Mouse (Mus musculus): ENCODE measurements around the gene Stra8. TPM values are rescaled to one million over a fixed set of nuclear protein-coding genes. Genes with fewer than 3 reads are reported as not detected.

Gene Stra8
- total RNA-seq, 2 experiments from 2014 or later: not detected

GRCm38 (mm10) chr6:34901911-34902444 is 18.0 kb upstream of the Stra8 start:
- no peak for ATAC-seq (replicated peaks; ENCODE audit: low FRiP score, poor library complexity, severe bottlenecking)

GRCm38 (mm10) chr6:34902578-34902977 is 17.4 kb upstream of the Stra8 start:
- ATAC-seq (replicated peaks; ENCODE audit: low FRiP score, poor library complexity, severe bottlenecking): no peak

- no peak for ATAC-seq (replicated peaks; ENCODE audit: low FRiP score, poor library complexity, severe bottlenecking)
Measured at GRCm38 (mm10) chr6:34903441-34903840, 16.5 kb upstream of the Stra8 start.

GRCm38 (mm10) chr6:34903851-34904250 is 16.1 kb upstream of the Stra8 start:
- no peak for ATAC-seq (replicated peaks; ENCODE audit: low FRiP score, poor library complexity, severe bottlenecking)

GRCm38 (mm10) chr6:34904361-34904760 is 15.6 kb upstream of the Stra8 start:
- ATAC-seq (replicated peaks; ENCODE audit: low FRiP score, poor library complexity, severe bottlenecking): no peak

GRCm38 (mm10) chr6:34906125-34906524 is 13.8 kb upstream of the Stra8 start:
- ATAC-seq (replicated peaks; ENCODE audit: low FRiP score, poor library complexity, severe bottlenecking): no peak

GRCm38 (mm10) chr6:34906661-34907060 is 13.3 kb upstream of the Stra8 start:
- ATAC-seq (replicated peaks; ENCODE audit: low FRiP score, poor library complexity, severe bottlenecking): no peak

GRCm38 (mm10) chr6:34907121-34907614 is 12.8 kb upstream of the Stra8 start:
- ATAC-seq (replicated peaks; ENCODE audit: low FRiP score, poor library complexity, severe bottlenecking): peak; percentile 81

- ATAC-seq (replicated peaks; ENCODE audit: low FRiP score, poor library complexity, severe bottlenecking): 0 out of 2 replicates have a peak, but pooled peaks have one; percentile 3
Measured at GRCm38 (mm10) chr6:34907696-34908260, 12.2 kb upstream of the Stra8 start.

- ATAC-seq (replicated peaks; ENCODE audit: low FRiP score, poor library complexity, severe bottlenecking): no peak
Measured at GRCm38 (mm10) chr6:34909631-34910345, 10.2 kb upstream of the Stra8 start.

- peak; percentile 70 for ATAC-seq (replicated peaks; ENCODE audit: low FRiP score, poor library complexity, severe bottlenecking)
Measured at GRCm38 (mm10) chr6:34910371-34911219, 9.4 kb upstream of the Stra8 start, which contains the start of gene Wdr91. Gene Wdr91 (minus strand): TSS chr6:34910876.

GRCm38 (mm10) chr6:34913341-34914040 is 6.5 kb upstream of the Stra8 start:
- ATAC-seq (replicated peaks; ENCODE audit: low FRiP score, poor library complexity, severe bottlenecking): no peak

GRCm38 (mm10) chr6:34914462-34914861 is 5.5 kb upstream of the Stra8 start:
- ATAC-seq (replicated peaks; ENCODE audit: low FRiP score, poor library complexity, severe bottlenecking): no peak

- ATAC-seq (replicated peaks; ENCODE audit: low FRiP score, poor library complexity, severe bottlenecking): no peak
Measured at GRCm38 (mm10) chr6:34919146-34919545, 817 bp upstream of the Stra8 start.

- no peak for ATAC-seq (replicated peaks; ENCODE audit: low FRiP score, poor library complexity, severe bottlenecking)
Measured at GRCm38 (mm10) chr6:34920631-34921030, 668 bp downstream of the Stra8 start.

GRCm38 (mm10) chr6:34921941-34922340 is 2.0 kb downstream of the Stra8 start:
- peak; percentile 78 for ATAC-seq (replicated peaks; ENCODE audit: low FRiP score, poor library complexity, severe bottlenecking)

GRCm38 (mm10) chr6:34927156-34927555 is 7.2 kb downstream of the Stra8 start:
- peak; percentile 80 for ATAC-seq (replicated peaks; ENCODE audit: low FRiP score, poor library complexity, severe bottlenecking)

GRCm38 (mm10) chr6:34927594-34927993 is 7.6 kb downstream of the Stra8 start:
- ATAC-seq (replicated peaks; ENCODE audit: low FRiP score, poor library complexity, severe bottlenecking): 0 out of 2 replicates have a peak, but pooled peaks have one; percentile 9

- no peak for ATAC-seq (replicated peaks; ENCODE audit: low FRiP score, poor library complexity, severe bottlenecking)
Measured at GRCm38 (mm10) chr6:34932633-34933032, 12.7 kb downstream of the Stra8 start.

Data from erythroid progenitor cell, adult 5-6 weeks (primary cell).